Mouse (Mus musculus): ENCODE measurements at regions not wholly inside any gene's neighbourhood (a gene's known extent, or its start where the extent isn't known, plus 50 kb on each side); places are given as distances from the start of the nearest gene placed in this dataset.

GRCm38 (mm10) chr12:68783636-68784035 is 375.4 kb downstream of the Rps29 start:
- ATAC-seq (ENCODE audit: insufficient read depth, low FRiP score), result no peak
- 85% methylated on average over 4 of the region's 4 CpGs for WGBS

GRCm38 (mm10) chr12:68775503-68775902 is 383.5 kb downstream of the Rps29 start:
- WGBS, result 82% methylated on average over 2 of the region's 2 CpGs

More at GRCm38 (mm10) chr12:68783636-68784035, 375.4 kb downstream of the Rps29 start:
- no peak overlapping the region for H3K4me3 ChIP-seq (replicated peaks; ENCODE audit: low read length)
- H3K9me3 ChIP-seq (replicated peaks; ENCODE audit: control insufficient read depth, low read length), result no peaks in the 10 kb centered on the region
- H3K27ac ChIP-seq (ENCODE audit: low read length), result no peak overlapping the region
- no peaks in the 10 kb centered on the region for H3K27me3 ChIP-seq (ENCODE audit: control insufficient read depth, insufficient read depth, low read length)
- no peak overlapping the region for H3K9ac ChIP-seq (ENCODE audit: low read length)
- H3K4me2 ChIP-seq (ENCODE audit: low read depth, low read length), result no peak overlapping the region
- H3K36me3 ChIP-seq (ENCODE audit: control insufficient read depth, insufficient read depth, low read length), result no peaks in the 10 kb centered on the region
- H3K4me1 ChIP-seq (ENCODE audit: control insufficient read depth, insufficient read depth, low read length), result no peaks in the 10 kb centered on the region

DNA sequence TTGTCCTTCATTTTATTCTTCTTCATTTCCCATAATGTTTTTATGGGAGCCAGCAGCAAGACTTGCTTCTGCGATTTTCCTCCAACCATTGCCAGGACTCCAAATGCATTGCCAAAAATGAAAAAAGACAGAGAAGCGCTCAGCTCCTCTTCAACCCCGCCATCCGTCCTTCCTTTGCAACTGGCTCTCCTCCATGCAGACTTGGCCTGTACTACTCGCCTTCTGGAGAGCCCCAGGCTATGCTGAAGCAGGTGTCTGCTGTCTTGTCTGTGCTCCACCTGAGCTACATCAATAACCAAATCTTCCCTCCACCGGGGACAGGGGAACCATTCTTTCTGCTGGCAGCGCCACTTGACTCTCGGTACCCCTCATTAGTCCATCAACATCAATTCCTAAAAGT is 384.2 kb downstream of the Rps29 start:
- Histone ChIP-seq H3K9ac (ENCODE audit: low read length) (no peak overlapping the region), H3K27me3 (ENCODE audit: control insufficient read depth, insufficient read depth, low read length) (no peaks in the 10 kb centered on the region), H3K36me3 (ENCODE audit: control insufficient read depth, insufficient read depth, low read length) (no peaks in the 10 kb centered on the region), H3K4me2 (ENCODE audit: low read depth, low read length) (no peak overlapping the region), H3K27ac (ENCODE audit: low read length) (no peak overlapping the region), H3K4me3 (replicated peaks; ENCODE audit: low read length) (no peak overlapping the region), H3K9me3 (replicated peaks; ENCODE audit: control insufficient read depth, low read length) (no peaks in the 10 kb centered on the region), H3K4me1 (ENCODE audit: control insufficient read depth, insufficient read depth, low read length) (no peaks in the 10 kb centered on the region)
- 84% methylated on average over 8 of the region's 8 CpGs for WGBS
- ATAC-seq (ENCODE audit: insufficient read depth, low FRiP score), result no peak

More at GRCm38 (mm10) chr12:68775503-68775902, 383.5 kb downstream of the Rps29 start:
- Histone ChIP-seq H3K27ac (ENCODE audit: low read length) (no peak overlapping the region), H3K9me3 (replicated peaks; ENCODE audit: control insufficient read depth, low read length) (no peaks in the 10 kb centered on the region), H3K9ac (ENCODE audit: low read length) (no peak overlapping the region), H3K4me1 (ENCODE audit: control insufficient read depth, insufficient read depth, low read length) (no peaks in the 10 kb centered on the region), H3K36me3 (ENCODE audit: control insufficient read depth, insufficient read depth, low read length) (no peaks in the 10 kb centered on the region), H3K4me2 (ENCODE audit: low read depth, low read length) (no peak overlapping the region), H3K27me3 (ENCODE audit: control insufficient read depth, insufficient read depth, low read length) (no peaks in the 10 kb centered on the region), H3K4me3 (replicated peaks; ENCODE audit: low read length) (no peak overlapping the region)
- ATAC-seq (ENCODE audit: insufficient read depth, low FRiP score), result no peak

- no peak for ATAC-seq (ENCODE audit: insufficient read depth, low FRiP score)
- Histone ChIP-seq H3K4me1 (ENCODE audit: control insufficient read depth, insufficient read depth, low read length) (no peaks in the 10 kb centered on the region), H3K9me3 (replicated peaks; ENCODE audit: control insufficient read depth, low read length) (no peaks in the 10 kb centered on the region), H3K4me2 (ENCODE audit: low read depth, low read length) (no peak overlapping the region), H3K9ac (ENCODE audit: low read length) (no peak overlapping the region), H3K36me3 (ENCODE audit: control insufficient read depth, insufficient read depth, low read length) (no peaks in the 10 kb centered on the region), H3K27ac (ENCODE audit: low read length) (no peak overlapping the region), H3K4me3 (replicated peaks; ENCODE audit: low read length) (no peak overlapping the region), H3K27me3 (ENCODE audit: control insufficient read depth, insufficient read depth, low read length) (no peaks in the 10 kb centered on the region)
- 81% methylated on average over 7 of the region's 7 CpGs for WGBS
Observed at GRCm38 (mm10) chr12:68758263-68759020, 400.5 kb downstream of the Rps29 start.

DNA sequence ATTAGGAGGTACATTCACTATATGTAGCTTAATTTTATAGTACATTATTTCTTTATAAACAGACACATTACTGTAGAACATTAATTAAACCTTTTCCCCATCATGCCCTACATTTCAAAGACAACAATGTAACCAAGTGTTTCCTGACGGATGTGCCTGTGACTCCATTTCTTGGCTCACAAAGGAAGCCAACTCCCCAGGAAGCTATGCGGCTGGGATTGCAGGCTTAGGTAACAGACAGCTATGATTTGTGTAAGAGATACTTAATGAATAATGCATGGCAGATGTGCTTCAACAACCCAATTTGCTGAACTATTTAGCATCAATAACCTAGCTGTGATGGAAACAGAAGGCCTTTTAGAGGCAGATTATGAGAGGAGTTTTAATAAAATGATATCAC is 430.1 kb downstream of the Rps29 start:
- H3K9ac ChIP-seq (ENCODE audit: low read length), result no peak overlapping the region
- H3K36me3 ChIP-seq (ENCODE audit: control insufficient read depth, insufficient read depth, low read length), result no peaks in the 10 kb centered on the region
- 51% methylated on average over 2 of the region's 2 CpGs for WGBS
- H3K27ac ChIP-seq (ENCODE audit: low read length), result no peak overlapping the region
- H3K27me3 ChIP-seq (ENCODE audit: control insufficient read depth, insufficient read depth, low read length), result no peaks in the 10 kb centered on the region
- ATAC-seq (ENCODE audit: insufficient read depth, low FRiP score), result no peak
- H3K4me2 ChIP-seq (ENCODE audit: low read depth, low read length), result no peak overlapping the region
- no peak overlapping the region for H3K4me3 ChIP-seq (replicated peaks; ENCODE audit: low read length)
- H3K4me1 ChIP-seq (ENCODE audit: control insufficient read depth, insufficient read depth, low read length), result no peaks in the 10 kb centered on the region
- H3K9me3 ChIP-seq (replicated peaks; ENCODE audit: control insufficient read depth, low read length), result no peaks in the 10 kb centered on the region

GRCm38 (mm10) chr12:68718946-68719345 is 440.0 kb downstream of the Rps29 start:
- no peak for ATAC-seq (ENCODE audit: insufficient read depth, low FRiP score)
- Histone ChIP-seq H3K4me2 (ENCODE audit: low read depth, low read length) (no peak overlapping the region), H3K27ac (ENCODE audit: low read length) (no peak overlapping the region), H3K36me3 (ENCODE audit: control insufficient read depth, insufficient read depth, low read length) (no peaks in the 10 kb centered on the region), H3K9ac (ENCODE audit: low read length) (no peak overlapping the region), H3K4me1 (ENCODE audit: control insufficient read depth, insufficient read depth, low read length) (no peaks in the 10 kb centered on the region), H3K9me3 (replicated peaks; ENCODE audit: control insufficient read depth, low read length) (no peaks in the 10 kb centered on the region), H3K27me3 (ENCODE audit: control insufficient read depth, insufficient read depth, low read length) (no peaks in the 10 kb centered on the region), H3K4me3 (replicated peaks; ENCODE audit: low read length) (no peak overlapping the region)

DNA sequence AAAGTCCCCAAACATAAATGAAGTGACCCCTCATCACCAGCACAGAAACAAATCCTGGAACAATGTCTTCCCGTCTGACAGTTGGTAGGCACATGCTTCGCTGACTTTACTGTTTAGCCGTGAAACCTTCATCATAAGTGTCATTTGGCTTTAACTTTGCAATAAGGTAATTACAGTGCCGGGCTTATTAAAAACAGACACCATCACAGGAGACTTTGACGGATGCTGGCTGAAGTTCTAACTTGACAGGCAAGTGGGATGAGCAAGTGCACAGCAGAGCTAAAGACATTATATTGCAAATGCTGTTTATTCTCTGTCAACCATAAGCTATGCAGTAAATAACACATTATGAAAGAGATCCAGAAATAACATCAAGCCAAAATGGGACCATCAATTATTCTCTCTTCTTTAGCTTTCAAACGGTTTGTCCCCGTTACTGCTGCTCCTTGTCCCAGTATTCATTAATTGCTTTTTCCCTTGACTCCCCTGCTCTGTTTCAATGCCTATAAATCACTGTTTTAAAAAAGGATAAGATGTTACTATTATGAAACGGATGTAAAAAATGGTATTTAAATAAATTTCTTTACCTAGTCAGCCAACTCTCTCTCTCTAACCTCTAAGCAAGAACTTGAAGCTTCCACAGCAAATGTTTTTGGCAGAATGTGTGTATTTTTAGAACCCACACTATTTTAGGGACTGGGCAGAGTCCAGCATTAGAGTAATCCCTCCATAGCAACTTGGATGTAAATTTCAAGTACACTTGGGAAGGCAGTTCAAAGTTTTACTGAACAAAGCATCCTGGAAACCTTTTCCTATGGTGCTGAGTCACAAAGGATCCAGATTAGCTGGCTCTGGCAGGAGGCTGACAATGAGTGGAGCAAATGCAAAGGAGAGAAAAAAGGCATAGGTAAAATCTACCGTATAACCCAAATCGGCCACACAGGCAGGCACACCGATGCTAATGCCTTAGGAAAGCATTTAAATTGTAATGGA is 464.4 kb downstream of the Rps29 start:
- Histone ChIP-seq H3K4me3 (replicated peaks; ENCODE audit: low read length) (no peak overlapping the region), H3K36me3 (ENCODE audit: control insufficient read depth, insufficient read depth, low read length) (no peaks in the 10 kb centered on the region), H3K27ac (ENCODE audit: low read length) (no peak overlapping the region), H3K27me3 (ENCODE audit: control insufficient read depth, insufficient read depth, low read length) (no peaks in the 10 kb centered on the region), H3K9ac (ENCODE audit: low read length) (no peak overlapping the region), H3K9me3 (replicated peaks; ENCODE audit: control insufficient read depth, low read length) (no peaks in the 10 kb centered on the region), H3K4me2 (ENCODE audit: low read depth, low read length) (no peak overlapping the region), H3K4me1 (ENCODE audit: control insufficient read depth, insufficient read depth, low read length) (no peaks in the 10 kb centered on the region)
- WGBS, result 57% methylated on average over 11 of the region's 11 CpGs
- ATAC-seq (ENCODE audit: insufficient read depth, low FRiP score), result no peak

DNA sequence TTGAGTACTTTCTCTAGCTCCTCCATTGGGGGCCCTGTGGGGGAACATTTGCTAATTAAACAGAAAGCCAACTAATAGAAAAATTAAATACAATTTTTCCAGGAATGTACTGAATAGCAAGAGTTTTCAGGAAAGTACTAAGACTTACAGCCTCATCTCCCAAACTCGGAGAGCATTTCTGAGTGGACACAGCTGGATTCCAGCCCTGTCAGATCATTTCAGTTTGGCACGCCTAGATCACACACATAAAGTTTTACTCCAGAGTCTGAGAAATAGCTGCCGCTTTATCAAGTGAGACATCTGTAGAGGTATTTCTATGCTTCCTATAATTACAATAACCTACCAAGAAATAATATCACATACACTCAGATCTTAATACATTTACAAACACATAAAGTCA is 470.7 kb downstream of the Rps29 start:
- ATAC-seq (ENCODE audit: insufficient read depth, low FRiP score), result no peak
- no peak overlapping the region for H3K4me3 ChIP-seq (replicated peaks; ENCODE audit: low read length)
- 52% methylated on average over 3 of the region's 3 CpGs for WGBS

GRCm38 (mm10) chr12:68683897-68684296 is 475.1 kb downstream of the Rps29 start:
- Histone ChIP-seq H3K9me3 (replicated peaks; ENCODE audit: control insufficient read depth, low read length) (no peaks in the 10 kb centered on the region), H3K27ac (ENCODE audit: low read length) (no peak overlapping the region), H3K4me3 (replicated peaks; ENCODE audit: low read length) (no peak overlapping the region), H3K4me2 (ENCODE audit: low read depth, low read length) (no peak overlapping the region), H3K36me3 (ENCODE audit: control insufficient read depth, insufficient read depth, low read length) (no peaks in the 10 kb centered on the region), H3K9ac (ENCODE audit: low read length) (no peak overlapping the region), H3K27me3 (ENCODE audit: control insufficient read depth, insufficient read depth, low read length) (no peaks in the 10 kb centered on the region), H3K4me1 (ENCODE audit: control insufficient read depth, insufficient read depth, low read length) (no peaks in the 10 kb centered on the region)
- WGBS, result 78% methylated on average over 1 of the region's 1 CpGs
- no peak for ATAC-seq (ENCODE audit: insufficient read depth, low FRiP score)

More for the DNA sequence above, 470.7 kb downstream of the Rps29 start:
- no peaks in the 10 kb centered on the region for H3K9me3 ChIP-seq (replicated peaks; ENCODE audit: control insufficient read depth, low read length)
- H3K27ac ChIP-seq (ENCODE audit: low read length), result no peak overlapping the region
- H3K27me3 ChIP-seq (ENCODE audit: control insufficient read depth, insufficient read depth, low read length), result no peaks in the 10 kb centered on the region
- no peak overlapping the region for H3K9ac ChIP-seq (ENCODE audit: low read length)
- H3K36me3 ChIP-seq (ENCODE audit: control insufficient read depth, insufficient read depth, low read length), result no peaks in the 10 kb centered on the region
- no peaks in the 10 kb centered on the region for H3K4me1 ChIP-seq (ENCODE audit: control insufficient read depth, insufficient read depth, low read length)
- no peak overlapping the region for H3K4me2 ChIP-seq (ENCODE audit: low read depth, low read length)

Measured in stomach, embryonic 16.5 days (tissue).